Mouse (Mus musculus) neural tube, embryonic 14.5 days (tissue): ENCODE data around the gene Psmb8. TPM values are rescaled to one million over a fixed set of nuclear protein-coding genes. Genes with fewer than 3 reads are reported as not detected.

Experiments
- ATAC-seq: fragments of 200-750 bp; cut with Nextera tagmentation; 2 replicates; pipeline ENCODE4 v1.8.0; 2017; ENCODE audit warnings: low read depth, mild to moderate bottlenecking, moderate TSS enrichment, moderate library complexity
- H3K27ac ChIP-seq: fragments of 300-500 bp; sonication (generic); 2 replicates; pipeline ENCODE4 v1.5.1; 2014; ENCODE audit warnings: low read depth, mild to moderate bottlenecking, control low read depth, low read length, moderate library complexity, mixed read lengths
- H3K27me3 ChIP-seq: fragments of 300-500 bp; sonication (generic); 2 replicates; pipeline ENCODE4 v1.6.1; 2014; ENCODE audit warnings: low read length; ENCODE audit not compliant: control insufficient read depth, insufficient read depth
- H3K36me3 ChIP-seq: fragments of 300-500 bp; sonication (generic); 2 replicates; pipeline ENCODE4 v1.6.1; 2014; ENCODE audit warnings: low read length, mixed read lengths; ENCODE audit not compliant: control insufficient read depth, insufficient read depth
- H3K4me1 ChIP-seq: fragments of 300-500 bp; sonication (generic); 2 replicates; pipeline ENCODE4 v1.6.1; 2014; ENCODE audit warnings: low read length; ENCODE audit not compliant: control insufficient read depth, insufficient read depth
- H3K4me2 ChIP-seq: fragments of 300-500 bp; sonication (generic); 2 replicates; pipeline ENCODE4 v1.6.1; 2014; ENCODE audit warnings: mild to moderate bottlenecking, low read depth, low read length, control low read depth
- H3K4me3 ChIP-seq: fragments of 300-500 bp; sonication (generic); 2 replicates; pipeline ENCODE4 v1.5.1; 2014; ENCODE audit warnings: low read depth, low read length, control low read depth, mixed read lengths
- H3K9ac ChIP-seq: fragments of 300-500 bp; sonication (generic); replicated peaks from 2 replicates; pipeline ENCODE4 v1.6.1; 2014; ENCODE audit warnings: low read depth, mild to moderate bottlenecking, control low read depth, low read length, mixed read lengths
- H3K9me3 ChIP-seq: fragments of 300-500 bp; sonication (generic); 2 replicates; pipeline ENCODE4 v1.6.1; 2016; ENCODE audit warnings: low read length; ENCODE audit not compliant: control insufficient read depth
- WGBS: fragments of 180-500 bp; shearing (Covaris S2); extraction: QIAGEN DNeasy Blood & Tissue Kit; methylation state at CpG from one replicate; pipeline ENCODE4 v1.1.7; 2014; 5-methylcytosine and 5-hydroxymethylcytosine counted together
- polyA plus RNA-seq: library from polyadenylated mRNA; unstranded; fragments of >200 nt; fragmentation: Nextera tagmentation; extraction: Ambion mirVana; gene quantifications from 2 replicates; pipeline ENCODE4 v1.2.1, GENCODE M21; 2014

Psmb8 gene
- polyA plus RNA-seq, 1 experiment from 2014 or later = 0.76 TPM

- peaks cover 10% of the 10 kb centered on the region; the same call in 1 of the 2 replicates for H3K27me3 ChIP-seq
- ATAC-seq = no peak
Observed at GRCm38 (mm10) chr17:34205746-34206176, 8.2 kb downstream of the Psmb8 start.

GRCm38 (mm10) chr17:34206731-34207130 lies 9.2 kb downstream of the Psmb8 start:
- H3K27ac ChIP-seq = no peak overlapping the region
- 86% methylated on average over 5 of the region's 5 CpGs for WGBS
- H3K27me3 ChIP-seq = peaks cover 10% of the 10 kb centered on the region; the same call in 1 of the 2 replicates
- H3K4me2 ChIP-seq = no peak overlapping the region
- H3K4me3 ChIP-seq = no peak overlapping the region
- no peaks in the 10 kb centered on the region for H3K36me3 ChIP-seq
- no peaks in the 10 kb centered on the region for H3K9me3 ChIP-seq
- H3K9ac ChIP-seq = no peak overlapping the region
- H3K4me1 ChIP-seq = no peaks in the 10 kb centered on the region
- no peak for ATAC-seq

More at GRCm38 (mm10) chr17:34205746-34206176, 8.2 kb downstream of the Psmb8 start:
- H3K4me1 ChIP-seq = no peaks in the 10 kb centered on the region
- H3K9me3 ChIP-seq = no peaks in the 10 kb centered on the region
- WGBS = 26% methylated on average over 9 of the region's 9 CpGs
- H3K36me3 ChIP-seq = no peaks in the 10 kb centered on the region
- H3K4me2 ChIP-seq = no peak overlapping the region
- no peak overlapping the region for H3K4me3 ChIP-seq
- H3K27ac ChIP-seq = no peak overlapping the region
- no peak overlapping the region for H3K9ac ChIP-seq

GRCm38 (mm10) chr17:34207456-34207855 lies 9.9 kb downstream of the Psmb8 start:
- H3K9ac ChIP-seq = no peak overlapping the region
- H3K27me3 ChIP-seq = peaks cover 10% of the 10 kb centered on the region; the same call in 1 of the 2 replicates
- H3K27ac ChIP-seq = no peak overlapping the region
- H3K4me3 ChIP-seq = no peak overlapping the region
- 63% methylated on average over 3 of the region's 3 CpGs for WGBS
- H3K36me3 ChIP-seq = no peaks in the 10 kb centered on the region
- ATAC-seq = no peak
- H3K4me2 ChIP-seq = no peak overlapping the region
- no peaks in the 10 kb centered on the region for H3K4me1 ChIP-seq
- H3K9me3 ChIP-seq = no peaks in the 10 kb centered on the region

- no peak overlapping the region for H3K4me2 ChIP-seq
- no peak for ATAC-seq
Observed at GRCm38 (mm10) chr17:34207866-34208265, 10.3 kb downstream of the Psmb8 start.

GRCm38 (mm10) chr17:34208421-34208820 lies 10.9 kb downstream of the Psmb8 start:
- Histone ChIP-seq H3K27ac (no peak overlapping the region), H3K36me3 (no peaks in the 10 kb centered on the region), H3K9me3 (no peaks in the 10 kb centered on the region), H3K4me3 (no peak overlapping the region), H3K4me1 (no peaks in the 10 kb centered on the region), H3K27me3 (peaks cover 10% of the 10 kb centered on the region; the same call in 1 of the 2 replicates), H3K4me2 (no peak overlapping the region), H3K9ac (no peak overlapping the region)
- WGBS = 30% methylated on average over 10 of the region's 10 CpGs
- ATAC-seq = no peak

More at GRCm38 (mm10) chr17:34207866-34208265, 10.3 kb downstream of the Psmb8 start:
- no peak overlapping the region for H3K4me3 ChIP-seq
- no peaks in the 10 kb centered on the region for H3K9me3 ChIP-seq
- no peak overlapping the region for H3K9ac ChIP-seq
- 95% methylated on average over 9 of the region's 9 CpGs for WGBS
- H3K27me3 ChIP-seq = peaks cover 10% of the 10 kb centered on the region; the same call in 1 of the 2 replicates
- H3K27ac ChIP-seq = no peak overlapping the region
- no peaks in the 10 kb centered on the region for H3K36me3 ChIP-seq
- no peaks in the 10 kb centered on the region for H3K4me1 ChIP-seq

GRCm38 (mm10) chr17:34209680-34210079 lies 12.2 kb downstream of the Psmb8 start:
- peaks cover 6% of the 10 kb centered on the region; the same call in 1 of the 2 replicates for H3K27me3 ChIP-seq
- no peak overlapping the region for H3K27ac ChIP-seq
- H3K9me3 ChIP-seq = no peaks in the 10 kb centered on the region
- H3K4me2 ChIP-seq = no peak overlapping the region
- no peak overlapping the region for H3K9ac ChIP-seq
- WGBS = 47% methylated on average over 3 of the region's 3 CpGs
- ATAC-seq = no peak
- no peak overlapping the region for H3K4me3 ChIP-seq
- H3K4me1 ChIP-seq = no peaks in the 10 kb centered on the region
- H3K36me3 ChIP-seq = no peaks in the 10 kb centered on the region

GRCm38 (mm10) chr17:34210599-34210998 lies 13.1 kb downstream of the Psmb8 start:
- no peak for ATAC-seq
- Histone ChIP-seq H3K4me1 (no peaks in the 10 kb centered on the region), H3K9me3 (no peaks in the 10 kb centered on the region), H3K4me2 (no peak overlapping the region), H3K27ac (no peak overlapping the region), H3K36me3 (no peaks in the 10 kb centered on the region), H3K9ac (no peak overlapping the region), H3K27me3 (peaks cover 5% of the 10 kb centered on the region; the same call in 1 of the 2 replicates), H3K4me3 (no peak overlapping the region)
- 81% methylated on average over 3 of the region's 3 CpGs for WGBS

GRCm38 (mm10) chr17:34211746-34212365 lies 14.3 kb downstream of the Psmb8 start:
- Histone ChIP-seq H3K4me1 (no peaks in the 10 kb centered on the region), H3K4me3 (no peak overlapping the region), H3K36me3 (no peaks in the 10 kb centered on the region), H3K4me2 (0 out of 2 replicates have a peak overlapping the region, but pooled peaks have one; percentile 16), H3K9ac (peak overlapping the region; percentile 21; the same call in 1 of the 2 replicates), H3K9me3 (no peaks in the 10 kb centered on the region), H3K27ac (no peak overlapping the region), H3K27me3 (0 out of 2 replicates have a peak, but pooled peaks cover 4% of the 10 kb centered on the region)
- WGBS = 25% methylated on average over 22 of the region's 23 CpGs
- ATAC-seq = no peak

GRCm38 (mm10) chr17:34213936-34214335 lies 16.4 kb downstream of the Psmb8 start:
- no peak overlapping the region for H3K4me3 ChIP-seq
- no peak overlapping the region for H3K4me2 ChIP-seq
- ATAC-seq = no peak
- 0 out of 2 replicates have a peak, but pooled peaks cover 4% of the 10 kb centered on the region for H3K27me3 ChIP-seq
- 0 out of 2 replicates have a peak overlapping the region, but pooled peaks have one; percentile 2 for H3K9ac ChIP-seq
- no peaks in the 10 kb centered on the region for H3K4me1 ChIP-seq
- WGBS = 42% methylated on average over 21 of the region's 21 CpGs
- no peaks in the 10 kb centered on the region for H3K9me3 ChIP-seq
- no peak overlapping the region for H3K27ac ChIP-seq
- H3K36me3 ChIP-seq = no peaks in the 10 kb centered on the region
